Mouse (Mus musculus): ENCODE data around the gene Gm5475. TPM values are rescaled to one million over a fixed set of nuclear protein-coding genes. Genes with fewer than 3 reads are reported as not detected.
A peak's percentile ranks its signal among the peaks of the same experiment; 100 is the strongest.

The Gm5475 gene
- polyA plus RNA-seq, 1 experiment from 2014 or later, result not detected

DNA sequence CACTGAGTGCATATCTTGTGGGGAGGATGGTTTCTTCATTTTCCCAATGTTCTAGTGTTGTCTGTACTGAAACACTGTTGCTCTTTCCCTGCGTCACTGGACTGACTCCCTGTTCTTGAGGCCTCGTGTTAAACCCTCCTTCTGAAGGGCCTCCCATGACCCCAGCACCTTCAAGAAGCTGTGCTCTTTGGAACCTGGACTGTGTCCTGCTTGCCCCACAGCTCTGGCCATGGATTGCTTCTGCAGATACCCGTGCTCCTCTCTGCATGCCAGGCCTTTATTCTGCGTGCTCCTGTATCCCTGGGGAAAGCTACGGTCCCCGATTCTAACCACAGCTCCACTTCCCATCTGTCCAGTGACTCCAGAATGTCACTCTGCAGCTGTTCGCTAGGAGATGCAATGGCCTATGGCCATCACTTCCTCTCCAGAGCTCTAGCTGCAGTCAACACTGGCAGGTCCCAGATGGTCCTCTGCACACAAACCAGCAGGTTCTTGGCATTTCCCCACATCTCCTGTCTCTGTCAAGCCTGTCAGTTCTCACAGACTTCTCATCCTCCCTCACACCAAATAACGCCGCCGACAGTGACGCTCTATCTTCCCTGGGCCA is 8.1 kb downstream of the Gm5475 start:
- Histone ChIP-seq H3K4me3 (ENCODE audit: low read depth, low read length) (no peak overlapping the region), H3K27ac (ENCODE audit: low read depth, low read length) (no peak overlapping the region), H3K4me1 (ENCODE audit: control insufficient read depth, insufficient read depth, low read length) (no peaks in the 10 kb centered on the region), H3K36me3 (ENCODE audit: control insufficient read depth, insufficient read depth, low read length) (no peaks in the 10 kb centered on the region), H3K27me3 (ENCODE audit: control insufficient read depth, insufficient read depth, low read length) (peaks cover 3% of the 10 kb centered on the region; the same call in 1 of the 2 replicates), H3K9ac (replicated peaks; ENCODE audit: low read depth, low read length) (no peak overlapping the region), H3K9me3 (ENCODE audit: control insufficient read depth, low read length) (no peaks in the 10 kb centered on the region), H3K4me2 (ENCODE audit: low read depth, low read length) (no peak overlapping the region)
- no peak for ATAC-seq (ENCODE audit: low read depth)
- 71% methylated on average over 11 of the region's 11 CpGs for WGBS

DNA sequence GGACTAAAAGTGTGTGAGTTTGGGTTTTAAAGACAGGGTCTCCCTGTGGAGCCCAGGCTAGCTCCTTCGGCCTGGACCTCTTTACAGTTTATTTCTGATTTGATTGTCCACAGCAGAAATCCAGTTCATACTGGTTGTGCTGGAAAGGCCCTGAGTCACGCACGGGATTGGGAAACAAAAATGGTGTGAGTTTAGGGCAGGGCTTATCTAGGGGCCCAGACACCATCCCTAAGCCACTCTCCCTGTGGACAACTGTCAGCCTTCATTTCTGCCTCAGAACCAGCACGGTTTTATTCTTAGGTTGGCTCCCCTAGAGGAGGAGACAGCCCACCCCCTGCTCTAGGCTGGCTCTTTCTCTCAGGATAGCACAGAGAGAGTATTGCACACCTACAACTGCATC is 11.3 kb downstream of the Gm5475 start:
- H3K27ac ChIP-seq (ENCODE audit: low read depth, low read length), result no peak overlapping the region
- ATAC-seq (ENCODE audit: low read depth), result no peak
- no peak overlapping the region for H3K4me2 ChIP-seq (ENCODE audit: low read depth, low read length)
- no peaks in the 10 kb centered on the region for H3K4me1 ChIP-seq (ENCODE audit: control insufficient read depth, insufficient read depth, low read length)
- no peaks in the 10 kb centered on the region for H3K27me3 ChIP-seq (ENCODE audit: control insufficient read depth, insufficient read depth, low read length)
- H3K9ac ChIP-seq (replicated peaks; ENCODE audit: low read depth, low read length), result no peak overlapping the region
- H3K36me3 ChIP-seq (ENCODE audit: control insufficient read depth, insufficient read depth, low read length), result no peaks in the 10 kb centered on the region
- 77% methylated on average over 4 of the region's 4 CpGs for WGBS
- no peaks in the 10 kb centered on the region for H3K9me3 ChIP-seq (ENCODE audit: control insufficient read depth, low read length)
- H3K4me3 ChIP-seq (ENCODE audit: low read depth, low read length), result no peak overlapping the region

- no peaks in the 10 kb centered on the region for H3K36me3 ChIP-seq (ENCODE audit: control insufficient read depth, insufficient read depth, low read length)
- no peaks in the 10 kb centered on the region for H3K9me3 ChIP-seq (ENCODE audit: control insufficient read depth, low read length)
- 92% methylated on average over 4 of the region's 4 CpGs for WGBS
- H3K27ac ChIP-seq (ENCODE audit: low read depth, low read length), result no peak overlapping the region
- H3K4me3 ChIP-seq (ENCODE audit: low read depth, low read length), result no peak overlapping the region
- no peak for ATAC-seq (ENCODE audit: low read depth)
- H3K27me3 ChIP-seq (ENCODE audit: control insufficient read depth, insufficient read depth, low read length), result no peaks in the 10 kb centered on the region
- H3K4me1 ChIP-seq (ENCODE audit: control insufficient read depth, insufficient read depth, low read length), result no peaks in the 10 kb centered on the region
- H3K9ac ChIP-seq (replicated peaks; ENCODE audit: low read depth, low read length), result no peak overlapping the region
- no peak overlapping the region for H3K4me2 ChIP-seq (ENCODE audit: low read depth, low read length)
These were observed 14.2 kb downstream of the Gm5475 start for GRCm38 (mm10) chr15:100436112-100436511.

DNA sequence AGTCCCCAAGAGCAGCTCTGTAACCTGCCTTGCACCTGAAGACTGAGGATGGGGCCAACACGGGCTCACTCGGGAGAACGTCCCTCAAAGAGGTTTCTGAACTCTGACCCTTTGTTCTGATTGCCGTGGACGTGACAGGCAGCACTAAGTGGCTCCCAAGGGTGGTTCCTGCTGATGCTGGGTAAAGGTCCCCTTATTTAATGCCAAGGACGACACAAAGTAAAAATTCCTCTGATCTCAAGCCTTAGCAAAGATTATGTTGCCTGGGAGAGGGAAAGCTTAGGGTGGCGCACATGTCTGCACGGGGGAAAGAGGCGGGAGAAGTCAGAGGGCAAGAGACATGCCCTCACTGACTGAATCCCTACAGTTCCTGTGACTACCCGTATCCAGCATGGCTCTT is 14.6 kb downstream of the Gm5475 start:
- ATAC-seq (ENCODE audit: low read depth), result no peak
- Histone ChIP-seq H3K27ac (ENCODE audit: low read depth, low read length) (no peak overlapping the region), H3K36me3 (ENCODE audit: control insufficient read depth, insufficient read depth, low read length) (no peaks in the 10 kb centered on the region), H3K9ac (replicated peaks; ENCODE audit: low read depth, low read length) (no peak overlapping the region), H3K9me3 (ENCODE audit: control insufficient read depth, low read length) (no peaks in the 10 kb centered on the region), H3K4me1 (ENCODE audit: control insufficient read depth, insufficient read depth, low read length) (no peaks in the 10 kb centered on the region), H3K4me2 (ENCODE audit: low read depth, low read length) (no peak overlapping the region), H3K4me3 (ENCODE audit: low read depth, low read length) (no peak overlapping the region), H3K27me3 (ENCODE audit: control insufficient read depth, insufficient read depth, low read length) (no peaks in the 10 kb centered on the region)
- 71% methylated on average over 10 of the region's 10 CpGs for WGBS

DNA sequence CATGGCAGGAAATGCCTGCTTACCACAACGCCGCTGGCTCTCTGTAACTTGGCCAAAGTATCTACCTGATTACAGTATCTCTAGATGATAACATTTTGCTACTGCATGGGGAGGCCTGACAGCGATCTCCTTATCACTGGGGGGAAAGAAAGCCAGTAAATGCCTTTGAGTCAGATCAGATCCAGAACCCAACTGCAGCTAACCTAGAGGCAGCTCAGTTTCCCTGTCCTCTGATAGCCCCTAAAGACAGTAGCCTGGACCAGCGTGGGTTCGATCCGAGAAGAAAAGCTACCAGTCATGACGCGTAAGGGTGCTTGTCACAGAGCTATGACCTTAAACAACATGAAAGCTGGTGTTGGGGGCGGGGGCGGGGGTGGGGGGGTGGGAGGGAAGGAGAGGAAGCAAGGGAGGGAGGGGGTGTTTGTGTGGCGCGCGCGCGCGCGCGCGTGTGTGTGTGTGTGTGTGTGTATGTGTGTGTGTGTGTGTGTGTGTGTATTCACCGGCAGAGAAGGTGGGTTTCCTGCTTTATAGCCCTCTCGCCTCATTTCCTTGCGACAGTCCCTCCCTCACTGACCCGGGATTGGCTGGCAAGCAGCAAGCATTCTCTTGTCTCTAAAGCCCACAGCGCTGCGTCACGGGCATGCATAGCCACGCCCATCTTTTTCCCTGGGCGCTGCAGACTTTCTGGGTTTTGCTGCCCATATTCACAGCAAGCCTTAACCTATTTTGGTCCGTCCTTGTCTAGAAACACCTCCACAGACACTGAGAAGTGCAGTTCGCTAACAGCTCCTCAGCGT is 21.4 kb downstream of the Gm5475 start:
- Histone ChIP-seq H3K4me3 (ENCODE audit: low read depth, low read length) (peak overlapping the region; percentile 33), H3K4me2 (ENCODE audit: low read depth, low read length) (peak overlapping the region; percentile 75), H3K9ac (replicated peaks; ENCODE audit: low read depth, low read length) (peak overlapping the region; percentile 52), H3K27me3 (ENCODE audit: control insufficient read depth, insufficient read depth, low read length) (no peaks in the 10 kb centered on the region), H3K27ac (ENCODE audit: low read depth, low read length) (peak overlapping the region; percentile 85), H3K9me3 (ENCODE audit: control insufficient read depth, low read length) (no peaks in the 10 kb centered on the region), H3K4me1 (ENCODE audit: control insufficient read depth, insufficient read depth, low read length) (no peaks in the 10 kb centered on the region), H3K36me3 (ENCODE audit: control insufficient read depth, insufficient read depth, low read length) (no peaks in the 10 kb centered on the region)
- 8% methylated on average over 22 of the region's 31 CpGs for WGBS
- peak; percentile 98 for ATAC-seq (ENCODE audit: low read depth)

- 88% methylated on average over 2 of the region's 2 CpGs for WGBS
- H3K36me3 ChIP-seq (ENCODE audit: control insufficient read depth, insufficient read depth, low read length), result no peaks in the 10 kb centered on the region
- H3K9me3 ChIP-seq (ENCODE audit: control insufficient read depth, low read length), result no peaks in the 10 kb centered on the region
- no peak overlapping the region for H3K9ac ChIP-seq (replicated peaks; ENCODE audit: low read depth, low read length)
- H3K4me3 ChIP-seq (ENCODE audit: low read depth, low read length), result no peak overlapping the region
- no peak overlapping the region for H3K4me2 ChIP-seq (ENCODE audit: low read depth, low read length)
- no peaks in the 10 kb centered on the region for H3K27me3 ChIP-seq (ENCODE audit: control insufficient read depth, insufficient read depth, low read length)
- no peak for ATAC-seq (ENCODE audit: low read depth)
- H3K27ac ChIP-seq (ENCODE audit: low read depth, low read length), result no peak overlapping the region
- 0 out of 2 replicates have a peak, but pooled peaks cover 3% of the 10 kb centered on the region for H3K4me1 ChIP-seq (ENCODE audit: control insufficient read depth, insufficient read depth, low read length)
These were observed 24.9 kb downstream of the Gm5475 start for GRCm38 (mm10) chr15:100446887-100447286.

DNA sequence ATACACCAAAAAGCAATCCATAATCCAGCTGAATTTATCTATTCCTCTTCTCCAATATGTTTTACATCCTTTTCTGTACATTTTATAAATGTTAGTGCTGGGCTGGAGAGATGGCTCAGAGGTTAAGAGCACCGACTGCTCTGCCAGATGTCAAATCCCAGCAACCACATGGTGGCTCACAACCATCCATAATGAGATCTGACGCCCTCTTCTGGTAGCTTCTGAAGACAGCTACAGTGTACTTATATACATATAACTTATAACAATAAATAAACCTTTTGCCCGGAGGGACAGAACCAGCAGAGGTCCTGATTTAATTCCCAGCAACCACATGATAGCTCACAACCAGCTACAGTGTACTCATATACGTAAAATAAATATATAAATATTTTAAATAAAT is 26.6 kb downstream of the Gm5475 start:
- H3K9me3 ChIP-seq (ENCODE audit: control insufficient read depth, low read length), result no peaks in the 10 kb centered on the region
- WGBS, result 74% methylated on average over 4 of the region's 4 CpGs
- H3K36me3 ChIP-seq (ENCODE audit: control insufficient read depth, insufficient read depth, low read length), result no peaks in the 10 kb centered on the region
- H3K4me1 ChIP-seq (ENCODE audit: control insufficient read depth, insufficient read depth, low read length), result 0 out of 2 replicates have a peak, but pooled peaks cover 3% of the 10 kb centered on the region
- H3K4me3 ChIP-seq (ENCODE audit: low read depth, low read length), result no peak overlapping the region
- no peak overlapping the region for H3K4me2 ChIP-seq (ENCODE audit: low read depth, low read length)
- no peak overlapping the region for H3K27ac ChIP-seq (ENCODE audit: low read depth, low read length)
- H3K27me3 ChIP-seq (ENCODE audit: control insufficient read depth, insufficient read depth, low read length), result no peaks in the 10 kb centered on the region
- no peak for ATAC-seq (ENCODE audit: low read depth)
- H3K9ac ChIP-seq (replicated peaks; ENCODE audit: low read depth, low read length), result no peak overlapping the region

DNA sequence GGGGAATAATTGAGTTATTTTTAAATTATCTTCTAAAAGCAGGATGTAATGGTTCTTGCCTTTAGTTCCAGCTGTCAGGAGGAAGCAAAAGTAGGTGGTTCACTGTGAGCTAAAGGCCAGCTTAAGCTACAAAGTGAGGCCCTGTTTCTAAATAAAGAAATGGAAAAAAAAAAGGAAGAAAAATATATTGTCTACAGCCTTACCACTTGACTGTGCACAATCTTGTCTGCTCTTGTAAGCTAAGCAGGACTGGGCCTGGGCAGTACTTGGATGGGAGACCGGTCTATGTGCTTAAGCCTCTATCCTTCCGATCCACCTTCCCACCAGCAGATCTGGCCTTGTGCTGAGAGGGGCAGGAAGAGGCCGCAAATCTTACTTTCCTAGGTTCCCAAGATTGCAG is 27.5 kb downstream of the Gm5475 start:
- no peak overlapping the region for H3K27ac ChIP-seq (ENCODE audit: low read depth, low read length)
- no peak overlapping the region for H3K9ac ChIP-seq (replicated peaks; ENCODE audit: low read depth, low read length)
- no peak overlapping the region for H3K4me3 ChIP-seq (ENCODE audit: low read depth, low read length)
- H3K9me3 ChIP-seq (ENCODE audit: control insufficient read depth, low read length), result no peaks in the 10 kb centered on the region
- H3K36me3 ChIP-seq (ENCODE audit: control insufficient read depth, insufficient read depth, low read length), result no peaks in the 10 kb centered on the region
- H3K27me3 ChIP-seq (ENCODE audit: control insufficient read depth, insufficient read depth, low read length), result no peaks in the 10 kb centered on the region
- no peak for ATAC-seq (ENCODE audit: low read depth)
- 0 out of 2 replicates have a peak, but pooled peaks cover 3% of the 10 kb centered on the region for H3K4me1 ChIP-seq (ENCODE audit: control insufficient read depth, insufficient read depth, low read length)
- H3K4me2 ChIP-seq (ENCODE audit: low read depth, low read length), result no peak overlapping the region
- WGBS, result 86% methylated on average over 3 of the region's 3 CpGs

- 60% methylated on average over 16 of the region's 16 CpGs for WGBS
- H3K27ac ChIP-seq (ENCODE audit: low read depth, low read length), result no peak overlapping the region
- H3K4me2 ChIP-seq (ENCODE audit: low read depth, low read length), result no peak overlapping the region
- 0 out of 2 replicates have a peak, but pooled peaks cover 3% of the 10 kb centered on the region for H3K4me1 ChIP-seq (ENCODE audit: control insufficient read depth, insufficient read depth, low read length)
- ATAC-seq (ENCODE audit: low read depth), result no peak
- no peaks in the 10 kb centered on the region for H3K27me3 ChIP-seq (ENCODE audit: control insufficient read depth, insufficient read depth, low read length)
- H3K4me3 ChIP-seq (ENCODE audit: low read depth, low read length), result no peak overlapping the region
- H3K36me3 ChIP-seq (ENCODE audit: control insufficient read depth, insufficient read depth, low read length), result no peaks in the 10 kb centered on the region
- H3K9me3 ChIP-seq (ENCODE audit: control insufficient read depth, low read length), result no peaks in the 10 kb centered on the region
- no peak overlapping the region for H3K9ac ChIP-seq (replicated peaks; ENCODE audit: low read depth, low read length)
These were observed 29.3 kb downstream of the Gm5475 start for GRCm38 (mm10) chr15:100451245-100451644.

All from neural tube, embryonic 14.5 days (tissue).